Mouse (Mus musculus): ENCODE data around the gene Adam12.
A peak's percentile ranks its signal among the peaks of the same experiment; 100 is the strongest.

Gene Adam12

DNA sequence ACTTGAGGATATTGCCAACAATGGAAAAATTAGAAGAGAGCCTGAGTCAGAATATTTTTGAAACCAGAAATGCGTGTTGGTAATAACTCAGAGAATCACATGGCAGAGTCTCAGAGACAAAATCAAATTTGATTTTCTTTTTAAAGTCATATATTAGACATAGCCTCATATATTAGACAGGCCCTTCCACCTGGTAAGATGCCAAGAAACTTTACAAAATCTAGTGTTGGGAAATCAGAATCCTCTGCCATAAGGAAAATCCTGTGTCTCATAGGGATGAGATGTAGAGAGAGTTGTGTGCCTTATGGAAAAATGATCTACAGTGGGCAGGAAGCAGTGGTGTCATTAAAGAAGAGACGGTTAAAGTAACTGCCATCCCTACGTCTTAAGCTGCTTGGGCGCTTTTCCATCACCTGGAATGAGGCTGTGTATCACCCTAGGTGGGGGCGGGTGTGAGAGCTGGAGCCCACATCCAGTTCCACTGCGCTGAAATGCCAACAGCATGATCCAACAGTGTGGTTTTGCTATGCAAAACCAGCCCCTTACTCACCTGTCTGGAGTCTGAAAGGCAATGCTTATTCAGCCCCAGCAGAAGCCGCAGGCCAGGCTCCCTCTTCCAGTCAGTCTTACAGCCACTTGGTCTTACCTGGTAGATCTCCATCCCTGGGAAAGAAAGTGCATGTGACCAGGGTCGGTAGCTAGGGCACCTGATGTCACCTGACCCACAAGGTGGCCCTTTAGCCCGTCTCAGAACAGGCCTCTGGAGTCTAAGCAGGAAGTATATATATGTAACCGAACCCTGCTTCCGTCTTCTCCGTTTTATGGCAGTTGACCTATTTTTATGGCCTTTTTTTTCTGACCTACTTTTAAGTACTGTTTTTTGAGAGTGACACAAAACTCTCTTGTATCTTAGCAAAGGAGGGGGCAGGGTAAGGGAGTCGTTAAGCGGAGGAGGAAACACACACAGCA, at the start of gene Adam12:
Adam12 (minus strand) TSS at position 769 of the 969 bp plus-strand sequence.
- Histone ChIP-seq H3K9me3 (ENCODE audit: low read length) (no peaks in the 10 kb centered on the region), H3K27me3 (ENCODE audit: insufficient read depth, low read length) (peaks cover 35% of the 10 kb centered on the region), H3K36me3 (ENCODE audit: insufficient read depth, low read length) (no peaks in the 10 kb centered on the region), H3K4me3 (replicated peaks; ENCODE audit: low read length) (no peak within 1 kb of the TSS), H3K4me1 (replicated peaks; ENCODE audit: low read depth, low read length) (no peaks in the 10 kb centered on the region)
- TF ChIP-seq NANOG (IDR thresholded peaks at IDR 0.05; ENCODE audit: borderline replicate concordance, low read length) (no peak), CTCF (conservative IDR thresholded peaks at IDR 0.05; ENCODE audit: low read length) (no peak), POU5F1 (IDR thresholded peaks at IDR 0.05; ENCODE audit: borderline replicate concordance, low read length) (no peak)

DNA sequence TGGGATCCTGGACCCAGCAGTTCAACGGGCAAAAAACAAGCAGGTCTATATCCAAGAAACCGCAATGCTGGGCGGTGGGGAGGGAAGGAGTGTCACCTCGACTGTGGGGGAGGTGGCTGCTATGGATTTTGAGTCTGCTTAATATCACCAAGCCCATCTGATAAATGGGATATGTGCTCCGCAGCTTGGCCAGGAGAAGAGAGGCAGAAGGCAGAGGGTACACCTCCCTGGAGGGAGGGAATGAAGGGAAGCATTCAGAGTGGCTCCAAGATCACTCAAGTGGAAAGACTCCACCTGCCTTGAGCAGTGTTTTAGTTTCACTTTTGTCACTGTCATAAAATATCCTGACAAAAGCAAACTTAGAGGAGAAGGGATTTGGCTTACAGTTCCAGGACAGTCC, 41.0 kb upstream of the Adam12 start:
- Histone ChIP-seq H3K36me3 (ENCODE audit: insufficient read depth, low read length) (no peaks in the 10 kb centered on the region), H3K4me3 (replicated peaks; ENCODE audit: low read length) (no peak overlapping the region; the same call in 1 of the 2 replicates), H3K27me3 (ENCODE audit: insufficient read depth, low read length) (no peaks in the 10 kb centered on the region), H3K9me3 (ENCODE audit: low read length) (peaks cover 11% of the 10 kb centered on the region), H3K4me1 (replicated peaks; ENCODE audit: low read depth, low read length) (peaks cover 18% of the 10 kb centered on the region)
- TF ChIP-seq POU5F1 (IDR thresholded peaks at IDR 0.05; ENCODE audit: borderline replicate concordance, low read length) = no peak
- no peak for TF ChIP-seq NANOG (IDR thresholded peaks at IDR 0.05; ENCODE audit: borderline replicate concordance, low read length)
- TF ChIP-seq CTCF (conservative IDR thresholded peaks at IDR 0.05; ENCODE audit: low read length) = no peak

GRCm38 (mm10) chr7:134272421-134272820, 40.5 kb upstream of the Adam12 start:
- Histone ChIP-seq H3K4me3 (replicated peaks; ENCODE audit: low read length) (no peak overlapping the region; the same call in 1 of the 2 replicates), H3K4me1 (replicated peaks; ENCODE audit: low read depth, low read length) (peaks cover 18% of the 10 kb centered on the region), H3K27me3 (ENCODE audit: insufficient read depth, low read length) (no peaks in the 10 kb centered on the region), H3K9me3 (ENCODE audit: low read length) (peaks cover 11% of the 10 kb centered on the region), H3K36me3 (ENCODE audit: insufficient read depth, low read length) (no peaks in the 10 kb centered on the region)
- TF ChIP-seq NANOG (IDR thresholded peaks at IDR 0.05; ENCODE audit: borderline replicate concordance, low read length) = 0 out of 2 replicates have a peak, but pooled peaks have one; percentile 36
- no peak for TF ChIP-seq CTCF (conservative IDR thresholded peaks at IDR 0.05; ENCODE audit: low read length)

DNA sequence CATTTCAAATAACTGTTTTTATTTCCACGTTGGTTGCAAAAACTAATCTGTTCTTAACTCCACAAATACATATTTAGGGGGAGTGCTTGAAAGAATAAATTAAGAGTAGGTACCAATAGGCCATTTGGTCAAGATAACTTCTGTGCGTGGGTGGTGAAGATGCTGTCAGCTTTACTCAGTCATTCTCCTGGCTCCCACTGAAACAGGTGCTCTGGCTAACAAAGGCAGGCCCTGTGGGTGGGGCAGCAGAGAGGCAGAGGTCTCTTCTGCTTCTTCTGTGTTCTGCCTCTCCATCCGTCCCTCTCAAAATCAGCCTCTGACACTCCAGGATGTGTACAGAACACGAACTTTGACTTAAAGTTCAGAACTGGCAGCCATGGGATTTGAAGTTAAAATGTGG, 33.8 kb upstream of the Adam12 start:
- H3K27me3 ChIP-seq (ENCODE audit: insufficient read depth, low read length) = peaks cover 2% of the 10 kb centered on the region; the same call in 1 of the 2 replicates
- H3K36me3 ChIP-seq (ENCODE audit: insufficient read depth, low read length) = no peaks in the 10 kb centered on the region
- peaks cover 29% of the 10 kb centered on the region for H3K4me1 ChIP-seq (replicated peaks; ENCODE audit: low read depth, low read length)
- no peak overlapping the region for H3K4me3 ChIP-seq (replicated peaks; ENCODE audit: low read length)
- TF ChIP-seq CTCF (conservative IDR thresholded peaks at IDR 0.05; ENCODE audit: low read length) (no peak), POU5F1 (IDR thresholded peaks at IDR 0.05; ENCODE audit: borderline replicate concordance, low read length) (no peak), NANOG (IDR thresholded peaks at IDR 0.05; ENCODE audit: borderline replicate concordance, low read length) (no peak)
- H3K9me3 ChIP-seq (ENCODE audit: low read length) = no peaks in the 10 kb centered on the region

GRCm38 (mm10) chr7:134263146-134263906, 31.4 kb upstream of the Adam12 start:
- Histone ChIP-seq H3K4me3 (replicated peaks; ENCODE audit: low read length) (no peak overlapping the region), H3K9me3 (ENCODE audit: low read length) (no peaks in the 10 kb centered on the region), H3K4me1 (replicated peaks; ENCODE audit: low read depth, low read length) (peaks cover 33% of the 10 kb centered on the region), H3K36me3 (ENCODE audit: insufficient read depth, low read length) (no peaks in the 10 kb centered on the region), H3K27me3 (ENCODE audit: insufficient read depth, low read length) (peaks cover 2% of the 10 kb centered on the region; the same call in 1 of the 2 replicates)
- TF ChIP-seq NANOG (IDR thresholded peaks at IDR 0.05; ENCODE audit: borderline replicate concordance, low read length) = no peak
- TF ChIP-seq CTCF (conservative IDR thresholded peaks at IDR 0.05; ENCODE audit: low read length) = peak; percentile 82
- TF ChIP-seq POU5F1 (IDR thresholded peaks at IDR 0.05; ENCODE audit: borderline replicate concordance, low read length) = no peak

- H3K9me3 ChIP-seq (ENCODE audit: low read length) = no peaks in the 10 kb centered on the region
- H3K4me3 ChIP-seq (replicated peaks; ENCODE audit: low read length) = no peak overlapping the region
- H3K4me1 ChIP-seq (replicated peaks; ENCODE audit: low read depth, low read length) = peaks cover 33% of the 10 kb centered on the region
- H3K36me3 ChIP-seq (ENCODE audit: insufficient read depth, low read length) = no peaks in the 10 kb centered on the region
- H3K27me3 ChIP-seq (ENCODE audit: insufficient read depth, low read length) = no peaks in the 10 kb centered on the region
- TF ChIP-seq POU5F1 (IDR thresholded peaks at IDR 0.05; ENCODE audit: borderline replicate concordance, low read length) (no peak), CTCF (conservative IDR thresholded peaks at IDR 0.05; ENCODE audit: low read length) (no peak), NANOG (IDR thresholded peaks at IDR 0.05; ENCODE audit: borderline replicate concordance, low read length) (no peak)
Observed at GRCm38 (mm10) chr7:134261003-134261701, 29.2 kb upstream of the Adam12 start.

GRCm38 (mm10) chr7:134250273-134250870, 18.4 kb upstream of the Adam12 start:
- no peak overlapping the region for H3K4me3 ChIP-seq (replicated peaks; ENCODE audit: low read length)
- no peaks in the 10 kb centered on the region for H3K9me3 ChIP-seq (ENCODE audit: low read length)
- peaks cover 14% of the 10 kb centered on the region for H3K4me1 ChIP-seq (replicated peaks; ENCODE audit: low read depth, low read length)
- no peaks in the 10 kb centered on the region for H3K36me3 ChIP-seq (ENCODE audit: insufficient read depth, low read length)
- TF ChIP-seq POU5F1 (IDR thresholded peaks at IDR 0.05; ENCODE audit: borderline replicate concordance, low read length) (no peak), CTCF (conservative IDR thresholded peaks at IDR 0.05; ENCODE audit: low read length) (no peak), NANOG (IDR thresholded peaks at IDR 0.05; ENCODE audit: borderline replicate concordance, low read length) (no peak)
- no peaks in the 10 kb centered on the region for H3K27me3 ChIP-seq (ENCODE audit: insufficient read depth, low read length)

Data from E14TG2a.4 (cell line).